Mouse (Mus musculus) liver, adult 2 months (tissue): Measurements from ENCODE around the gene 2810408A11Rik.

ENCODE experiments used
- CTCF ChIP-seq: fragments of 200-500 bp; IDR thresholded peaks from 2 replicates; pipeline ENCODE4 v1.5.1; 2011; ENCODE audit warnings: low read depth, low read length, control low read depth
- POLR2A ChIP-seq: fragments of 200-500 bp; IDR thresholded peaks from 2 replicates; pipeline ENCODE4 v1.6.1; 2011; ENCODE audit warnings: low read length, control low read depth; ENCODE audit not compliant: insufficient read depth; ENCODE audit errors: extremely low read depth

GRCm38 (mm10) chr11:69940962-69941361 lies 40.2 kb upstream of the 2810408A11Rik start:
- TF ChIP-seq CTCF: no peak
- no peak for TF ChIP-seq POLR2A
